Mouse (Mus musculus) embryo, embryonic 11.5 days (tissue): Measurements from ENCODE around the gene Ndufaf7.

ENCODE experiments used
- DNase-seq: peaks from one replicate; pipeline ENCODE4 v3.0.0-alpha.2; 2012; ENCODE audit warnings: low read depth, low spot score

Gene Ndufaf7

GRCm38 (mm10) chr17:78936466-78937228 is at the start of gene Ndufaf7, which contains the start of gene Cebpz:
TSS of gene Ndufaf7 (plus strand) at chr17:78937136.
TSS of gene Cebpz (minus strand) at chr17:78937066.
- peak; percentile 98 for DNase-seq

DNA sequence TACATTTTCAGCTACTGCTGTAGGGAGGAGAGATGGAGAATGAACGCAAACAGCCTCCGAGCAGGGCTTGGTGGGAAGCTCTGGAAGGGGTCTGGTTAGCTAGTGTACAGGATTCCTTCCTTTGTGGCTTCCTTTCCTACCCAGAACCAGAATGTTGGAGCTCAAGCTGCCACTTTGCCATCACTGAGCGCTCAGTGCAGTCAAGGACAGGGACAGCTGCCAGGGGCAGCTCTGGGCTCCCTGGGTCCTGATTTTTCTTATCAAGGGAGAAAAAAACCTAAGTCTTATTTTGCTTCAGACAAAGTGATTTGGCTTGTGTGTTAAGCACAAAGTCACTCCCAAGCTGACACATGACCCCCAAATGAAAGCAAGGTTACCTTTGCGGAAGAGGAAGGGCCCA is 48.4 kb upstream of the Ndufaf7 start:
- DNase-seq, result no peak

GRCm38 (mm10) chr17:78889184-78889583 is 47.8 kb upstream of the Ndufaf7 start:
- DNase-seq, result no peak

DNA sequence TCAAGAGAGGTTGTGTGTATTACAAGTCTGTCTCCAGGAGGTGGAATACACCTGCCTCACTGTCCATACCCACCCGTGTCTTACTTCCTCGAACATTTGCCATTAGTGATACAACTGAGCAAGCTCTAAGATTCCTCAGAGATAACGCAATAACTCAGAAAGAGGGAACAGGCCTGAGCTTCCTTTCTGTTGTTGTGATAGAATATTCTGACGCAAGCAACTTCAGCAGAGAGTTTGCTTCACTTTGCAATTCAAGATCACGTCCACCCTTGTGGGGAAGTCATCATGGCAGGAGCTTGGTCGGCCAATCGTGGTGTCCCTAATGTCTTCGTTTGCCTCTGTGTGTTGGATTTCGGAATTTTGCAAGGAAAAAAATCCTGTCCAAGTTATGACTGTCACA is 45.9 kb upstream of the Ndufaf7 start:
- no peak for DNase-seq

- no peak for DNase-seq
Observed at GRCm38 (mm10) chr17:78894991-78895390, 41.9 kb upstream of the Ndufaf7 start.

GRCm38 (mm10) chr17:78895394-78895793 is 41.5 kb upstream of the Ndufaf7 start:
- no peak for DNase-seq

GRCm38 (mm10) chr17:78903158-78903557 is 33.8 kb upstream of the Ndufaf7 start:
- DNase-seq, result no peak

- DNase-seq, result no peak
Observed at GRCm38 (mm10) chr17:78906892-78907291, 30.0 kb upstream of the Ndufaf7 start, which contains the start of gene Sult6b1. TSS of gene Sult6b1 (minus strand) at chr17:78906992.

DNA sequence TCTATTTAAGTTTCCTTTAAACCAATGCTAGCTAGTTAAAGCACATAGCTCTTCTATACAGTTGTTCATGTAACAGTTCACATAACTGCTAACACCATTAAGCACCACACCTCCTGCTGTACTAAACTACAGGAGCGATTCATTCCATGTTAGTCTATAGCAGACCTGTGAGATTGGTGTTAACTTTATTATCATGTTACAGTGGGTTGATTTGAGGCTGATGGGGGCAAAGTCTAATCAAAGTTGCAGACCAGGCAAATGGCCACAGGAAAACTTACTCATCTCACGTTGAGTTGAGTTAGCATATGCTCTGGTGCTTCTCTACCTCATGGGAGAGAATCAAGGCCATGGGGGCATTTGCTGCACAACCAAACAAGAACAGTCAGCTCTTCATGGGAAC is 27.6 kb upstream of the Ndufaf7 start:
- DNase-seq, result no peak

GRCm38 (mm10) chr17:78912861-78913281 is 24.1 kb upstream of the Ndufaf7 start:
- no peak for DNase-seq

DNA sequence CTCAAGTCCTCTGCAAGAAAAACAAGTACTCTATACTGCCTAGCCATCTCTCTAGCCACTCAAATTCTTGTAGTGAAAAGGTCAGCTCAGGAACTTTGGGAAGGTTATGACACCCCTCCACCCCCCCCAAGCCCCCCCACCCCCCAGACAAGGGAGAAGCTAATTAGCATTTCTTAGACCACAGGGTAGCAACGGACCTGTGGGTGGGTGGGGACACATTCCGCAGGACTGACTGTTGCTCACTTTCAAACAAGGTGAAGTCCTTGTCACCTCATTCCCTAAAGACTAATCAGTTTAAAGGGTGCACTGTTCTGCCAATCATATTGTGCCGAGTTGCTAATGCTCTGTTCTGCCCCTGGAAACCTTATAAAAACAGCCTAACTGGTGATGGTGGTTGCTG is 23.0 kb upstream of the Ndufaf7 start:
- DNase-seq, result no peak

DNA sequence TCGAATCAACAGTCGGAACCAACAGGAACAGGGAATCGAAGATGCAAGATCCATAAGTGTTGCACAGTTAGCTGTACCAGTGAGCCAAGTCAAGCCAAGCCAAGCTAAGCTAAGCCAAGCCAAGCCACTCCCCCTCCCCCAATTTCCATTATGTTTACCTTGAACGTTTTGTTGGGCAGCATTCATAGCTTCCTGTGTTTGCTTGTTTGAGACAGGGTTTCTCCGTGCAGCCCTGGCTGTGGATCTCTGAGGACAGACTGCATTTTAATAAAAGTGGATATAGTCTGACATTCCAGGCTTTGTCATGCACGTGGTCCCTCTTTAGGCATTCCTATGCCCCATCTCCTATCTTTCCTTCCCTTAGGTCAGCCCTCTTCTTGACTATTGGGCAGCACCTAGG is 21.2 kb upstream of the Ndufaf7 start:
- DNase-seq, result no peak

GRCm38 (mm10) chr17:78916369-78916813 is 20.5 kb upstream of the Ndufaf7 start, which contains the start of gene Cebpzos:
TSS of gene Cebpzos (plus strand) at chr17:78916500.
- DNase-seq, result peak; percentile 80

DNA sequence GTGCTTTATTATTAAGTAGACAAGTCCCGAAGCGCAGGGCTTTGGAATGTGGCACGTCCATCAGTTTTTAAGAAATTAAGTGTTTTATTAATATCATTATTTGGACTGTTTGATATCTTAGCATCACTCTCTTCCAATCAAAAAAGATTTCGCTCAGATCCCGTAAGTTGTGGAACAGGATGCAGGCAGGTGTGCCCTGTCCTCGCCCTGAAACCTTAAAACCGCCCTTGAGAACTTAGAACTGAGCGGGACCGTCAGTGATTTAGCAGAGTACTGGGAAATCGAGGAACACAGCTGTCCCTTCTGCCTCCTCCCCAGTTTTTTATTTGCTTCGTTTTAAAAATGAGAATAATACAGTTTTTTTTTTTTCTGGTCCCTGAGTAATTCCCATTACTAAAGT is 20.0 kb upstream of the Ndufaf7 start:
- no peak for DNase-seq

DNA sequence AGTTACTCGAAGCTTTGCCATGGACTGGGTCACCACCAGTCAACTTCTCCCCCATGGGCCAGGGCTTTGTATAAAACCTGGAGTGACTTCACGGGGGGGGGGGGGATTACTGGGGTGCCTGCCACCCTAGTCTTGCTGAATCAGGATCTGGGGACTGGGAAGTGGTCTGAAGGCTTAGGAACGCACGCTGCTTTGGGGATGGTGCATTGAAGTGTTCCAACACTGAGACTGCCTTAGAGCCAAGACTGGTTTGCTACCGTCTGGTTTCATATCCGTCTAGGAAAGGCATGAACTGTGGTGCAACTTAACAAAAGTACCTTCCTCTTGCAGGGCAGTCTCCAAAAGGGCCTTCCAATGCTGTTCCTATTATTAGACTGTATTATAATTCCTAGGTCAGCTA is 19.2 kb upstream of the Ndufaf7 start:
- DNase-seq, result no peak

- no peak for DNase-seq
Observed at GRCm38 (mm10) chr17:78935857-78936256, 1.1 kb upstream of the Ndufaf7 start.

- no peak for DNase-seq
Observed at GRCm38 (mm10) chr17:78937229-78937853, 405 bp downstream of the Ndufaf7 start.

DNA sequence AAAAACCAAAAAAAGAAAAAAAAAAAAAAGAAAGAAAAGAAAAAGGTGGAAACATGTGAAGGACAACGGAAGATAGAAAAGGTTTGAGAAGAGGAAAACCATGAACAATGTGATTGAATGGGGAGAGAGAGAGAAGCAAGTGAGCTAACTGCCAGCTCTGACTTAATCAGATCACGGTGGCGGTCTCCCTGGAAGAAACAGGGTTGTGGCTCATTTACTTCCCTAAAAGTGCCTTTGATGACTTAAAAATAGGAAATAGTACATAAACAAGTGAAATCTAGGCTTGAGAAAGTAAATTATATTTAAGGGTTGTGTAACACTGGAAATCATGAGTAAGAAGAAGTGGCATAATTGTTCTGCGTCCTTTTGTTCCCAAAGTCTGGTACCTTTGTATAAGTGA is 2.0 kb downstream of the Ndufaf7 start:
- no peak for DNase-seq

DNA sequence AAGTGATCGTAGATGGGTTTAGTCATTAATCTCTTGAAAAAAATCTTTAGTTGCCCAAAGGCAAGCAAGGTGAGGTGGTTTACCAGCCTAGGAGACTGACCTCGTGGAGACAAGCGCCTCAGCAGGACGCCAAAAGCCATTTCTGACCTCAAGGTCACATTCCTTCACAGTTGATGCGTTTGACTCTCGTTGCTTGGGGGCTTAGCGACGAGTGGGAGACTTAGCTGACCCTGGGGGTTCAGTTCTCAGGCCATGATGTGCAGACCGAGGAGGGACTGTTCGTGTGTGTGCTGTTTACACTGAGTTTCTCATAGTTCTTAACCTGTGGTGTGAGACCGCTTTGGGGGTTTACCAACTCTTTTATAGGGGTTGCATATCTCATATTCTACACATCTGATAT is 5.6 kb downstream of the Ndufaf7 start:
- no peak for DNase-seq

DNA sequence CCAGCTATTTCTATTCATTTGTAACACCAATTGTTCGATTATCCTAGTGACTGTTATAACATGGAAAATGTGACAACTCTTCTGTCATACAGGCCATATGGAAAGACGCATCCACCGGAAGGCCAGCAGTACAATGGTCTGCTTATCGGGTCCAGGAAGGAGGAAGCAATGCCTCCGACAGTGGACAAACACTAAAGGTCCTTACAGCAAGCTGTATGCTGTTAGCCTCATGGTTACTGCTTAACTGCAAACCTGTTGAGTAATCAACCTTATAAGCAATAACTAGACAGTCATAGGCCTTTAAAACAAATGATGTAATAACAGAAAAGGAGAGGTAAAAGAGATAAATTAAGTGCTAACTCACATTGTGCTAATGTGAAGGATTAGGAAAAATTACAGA is 14.3 kb downstream of the Ndufaf7 start:
- DNase-seq, result no peak

DNA sequence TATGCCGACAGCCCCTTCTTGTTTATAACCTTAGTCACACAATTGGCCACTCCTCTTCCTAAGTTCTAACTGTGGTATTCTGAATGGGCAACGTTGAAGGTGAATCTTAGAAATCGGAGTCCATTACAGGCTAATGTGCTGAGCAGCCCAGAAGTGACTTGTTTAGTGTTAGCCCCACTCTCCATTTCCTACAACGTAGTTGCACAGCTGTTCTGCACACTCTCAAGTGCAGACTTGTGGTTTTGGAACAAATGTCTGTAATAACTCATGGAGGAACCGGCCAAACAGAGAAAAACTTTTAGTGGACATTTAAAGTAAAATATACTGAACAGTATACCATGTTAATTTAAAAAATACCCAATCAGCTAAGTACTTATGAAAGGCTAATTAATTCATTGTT is 15.1 kb downstream of the Ndufaf7 start:
- no peak for DNase-seq

GRCm38 (mm10) chr17:78953240-78953639 is 16.3 kb downstream of the Ndufaf7 start:
- no peak for DNase-seq

DNA sequence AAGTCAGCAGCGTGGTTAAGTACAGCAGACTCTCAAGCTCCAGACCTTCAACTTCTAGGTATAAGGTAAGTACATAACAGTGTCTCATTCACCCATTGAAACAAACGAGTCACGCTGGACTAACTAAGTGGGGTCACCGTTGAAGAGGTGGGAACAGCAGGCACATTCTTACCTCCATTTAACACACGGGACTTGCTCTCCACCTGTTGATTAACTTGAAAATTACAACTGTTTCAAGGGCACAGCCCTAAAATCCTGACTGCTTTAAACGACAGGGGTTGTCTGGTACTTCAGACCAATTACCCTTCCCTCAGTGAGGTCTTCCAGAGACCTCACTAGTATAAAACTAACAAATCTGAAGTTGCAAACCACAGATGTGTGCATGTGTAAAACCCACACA is 22.5 kb downstream of the Ndufaf7 start:
- DNase-seq, result no peak
